8 mouse cellular contexts compared by ENCODE assay signal in the genomic region with DNA sequence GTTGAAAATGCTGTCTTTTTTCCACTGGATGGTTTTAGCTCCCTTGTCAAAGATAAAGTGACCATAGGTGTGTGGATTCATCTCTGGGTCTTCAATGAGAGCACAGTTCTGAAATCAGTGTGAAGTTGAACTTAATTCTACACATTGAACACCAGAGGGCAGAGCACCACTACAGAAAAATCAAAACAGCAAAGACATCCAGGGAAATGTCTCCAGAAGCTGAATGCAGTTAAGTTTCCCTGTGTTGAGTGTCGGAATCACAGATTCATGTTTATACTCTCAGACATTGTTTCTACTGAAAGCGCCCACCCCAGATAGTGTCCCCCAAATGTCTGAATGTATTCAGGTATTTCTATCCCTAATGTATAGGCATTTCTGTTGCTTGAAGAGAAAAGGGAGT.
DNase-seq lines count a peak whose midpoint lies in the region; ATAC-seq and TF ChIP-seq lines count a peak whose summit lies in the region.
"Had no signal": no experiment of that assay in that cellular context is flagged by ENCODE, and none has a peak within 500 bp of the region (broad histone marks: within the 10 kb centered on the region; RNA-seq: fewer than 3 reads in every experiment).

No protein-coding gene starts in this region.

- no peak for ATAC-seq in liver, embryonic 11.5 days (replicated peaks; ENCODE audit: low FRiP score)

- TF ChIP-seq CTCF in liver, adult 2 months (IDR thresholded peaks at IDR 0.05; ENCODE audit: low read depth, low read length), result no peak

- H3K27ac ChIP-seq in liver, adult 2 months (replicated peaks; ENCODE audit: insufficient read depth, low read depth, low read length), result no peak overlapping the region
- no peak overlapping the region for H3K27ac ChIP-seq in liver, embryonic 11.5 days (ENCODE audit: low read depth, low read length)
- H3K27ac ChIP-seq: limb, embryonic 13.5 days had no signal

- H3K79me2 ChIP-seq in liver, adult 2 months (ENCODE audit: control insufficient read depth, insufficient read depth, low read length), result no peaks in the 10 kb centered on the region

- no peak for TF ChIP-seq POLR2A in liver, adult 2 months (IDR thresholded peaks at IDR 0.05; ENCODE audit: extremely low read depth, insufficient read depth, low read length)

- no peak overlapping the region for H3K9ac ChIP-seq in liver, adult 2 months (ENCODE audit: low read depth, low read length)
- H3K9ac ChIP-seq in liver, embryonic 11.5 days (ENCODE audit: low read depth, low read length), result no peak overlapping the region
- H3K9ac ChIP-seq: limb, embryonic 13.5 days had no signal

- no peaks in the 10 kb centered on the region for H3K9me3 ChIP-seq in liver, embryonic 11.5 days (ENCODE audit: control insufficient read depth, low read length)
- H3K9me3 ChIP-seq: limb, embryonic 13.5 days had no signal

- no peak overlapping the region for H3K4me2 ChIP-seq in liver, embryonic 11.5 days
- H3K4me2 ChIP-seq: limb, embryonic 13.5 days had no signal

- no peaks in the 10 kb centered on the region for H3K27me3 ChIP-seq in liver, adult 2 months (ENCODE audit: control insufficient read depth, insufficient read depth, low read length)
- H3K27me3 ChIP-seq in liver, embryonic 11.5 days (replicated peaks; ENCODE audit: control insufficient read depth, insufficient read depth, low read length), result no peaks in the 10 kb centered on the region
- H3K27me3 ChIP-seq: limb, embryonic 13.5 days had no signal

- 32% methylated on average over 2 of the region's 2 CpGs for WGBS in liver, adult 2 months
- 42% methylated on average over 2 of the region's 2 CpGs for WGBS in liver, embryonic 11.5 days

- H3K4me1 ChIP-seq in liver, adult 2 months (ENCODE audit: control insufficient read depth, insufficient read depth, low read length), result no peaks in the 10 kb centered on the region
- H3K4me1 ChIP-seq in liver, embryonic 11.5 days (replicated peaks; ENCODE audit: control insufficient read depth, insufficient read depth, low read length), result no peaks in the 10 kb centered on the region
- H3K4me1 ChIP-seq: limb, embryonic 13.5 days had no signal

- H3K36me3 ChIP-seq in liver, adult 2 months (ENCODE audit: control insufficient read depth, insufficient read depth, low read length), result no peaks in the 10 kb centered on the region
- no peaks in the 10 kb centered on the region for H3K36me3 ChIP-seq in liver, embryonic 11.5 days (ENCODE audit: control insufficient read depth, insufficient read depth, low read length)
- H3K36me3 ChIP-seq: limb, embryonic 13.5 days had no signal

- H3K4me3 ChIP-seq in liver, adult 2 months (ENCODE audit: insufficient read depth, low read depth, low read length), result no peak overlapping the region
- no peak overlapping the region for H3K4me3 ChIP-seq in liver, embryonic 11.5 days (ENCODE audit: low read depth, low read length)
- H3K4me3 ChIP-seq: limb, embryonic 13.5 days had no signal

- peak; percentile 6 for DNase-seq in liver, adult 2 months (ENCODE audit: extremely low read depth, low read depth, low spot score)
- DNase-seq in liver, embryonic 11.5 days (ENCODE audit: low spot score), result no peak
- DNase-seq in NIH3T3 (ENCODE audit: low read depth), result peak; percentile 65
- DNase-seq in cerebellum, adult 9-10 months, result peak; percentile 33
- peak; percentile 8 to 33 for DNase-seq in kidney, postnatal 36 days
- DNase-seq in retina, adult 2 months (ENCODE audit: low read depth, low spot score), result peak; percentile 6
- no peak for DNase-seq in gastrocnemius, postnatal 10 days

Comparison
In these comparisons a context has a peak if more than half of its experiments do, and no peak if none do; other contexts are left out.
1. DNase-seq: peak in liver, adult 2 months (single experiment), NIH3T3 (single experiment), cerebellum, adult 9-10 months (single experiment), kidney, postnatal 36 days (2 of 2) and retina, adult 2 months (single experiment); none in liver, embryonic 11.5 days (single experiment) and gastrocnemius, postnatal 10 days (single experiment).